Mouse (Mus musculus) stomach, embryonic 15.5 days (tissue): ENCODE data around the gene Srsf2. TPM values are rescaled to one million over a fixed set of nuclear protein-coding genes. Genes with fewer than 3 reads are reported as not detected.

Experiments
- ATAC-seq: fragments of 200-750 bp; cut with Nextera tagmentation; 2 replicates; pipeline ENCODE4 v1.8.0; 2017; ENCODE audit warnings: low read depth, moderate number of reproducible peaks, moderate TSS enrichment; ENCODE audit not compliant: insufficient read depth, low FRiP score
- H3K27ac ChIP-seq: fragments of 300-500 bp; sonication (generic); 2 replicates; pipeline ENCODE4 v1.5.1; 2015; ENCODE audit warnings: mild to moderate bottlenecking, inconsistent platforms
- H3K27me3 ChIP-seq: fragments of 300-500 bp; sonication (generic); replicated peaks from 2 replicates; pipeline ENCODE4 v1.6.1; 2015; ENCODE audit warnings: inconsistent platforms
- H3K36me3 ChIP-seq: fragments of 300-500 bp; sonication (generic); 2 replicates; pipeline ENCODE4 v1.6.1; 2015; ENCODE audit warnings: inconsistent platforms
- H3K4me1 ChIP-seq: fragments of 300-500 bp; sonication (generic); 2 replicates; pipeline ENCODE4 v1.6.1; 2015; ENCODE audit warnings: inconsistent platforms
- H3K4me2 ChIP-seq: fragments of 300-500 bp; sonication (generic); 2 replicates; pipeline ENCODE4 v1.6.1; 2015; ENCODE audit warnings: mild to moderate bottlenecking, inconsistent platforms
- H3K4me3 ChIP-seq: fragments of 300-500 bp; sonication (generic); replicated peaks from 2 replicates; pipeline ENCODE4 v1.5.1; 2015; ENCODE audit warnings: inconsistent platforms
- H3K9ac ChIP-seq: fragments of 300-500 bp; sonication (generic); 2 replicates; pipeline ENCODE4 v1.6.1; 2015; ENCODE audit warnings: inconsistent platforms
- H3K9me3 ChIP-seq: fragments of 300-500 bp; sonication (generic); 2 replicates; pipeline ENCODE4 v1.6.1; 2016; ENCODE audit warnings: inconsistent platforms
- WGBS: fragments of 180-500 bp; shearing (Covaris S2); methylation state at CpG from one replicate; pipeline ENCODE4 v1.1.7; 2015; 5-methylcytosine and 5-hydroxymethylcytosine counted together
- polyA plus RNA-seq: library from polyadenylated mRNA; unstranded; fragments of >200 nt; fragmentation: Nextera tagmentation; extraction: Ambion mirVana; gene quantifications from 2 replicates; pipeline ENCODE4 v1.2.1, GENCODE M21; 2015

The Srsf2 gene
- polyA plus RNA-seq, 1 experiment from 2014 or later: 728 TPM

DNA sequence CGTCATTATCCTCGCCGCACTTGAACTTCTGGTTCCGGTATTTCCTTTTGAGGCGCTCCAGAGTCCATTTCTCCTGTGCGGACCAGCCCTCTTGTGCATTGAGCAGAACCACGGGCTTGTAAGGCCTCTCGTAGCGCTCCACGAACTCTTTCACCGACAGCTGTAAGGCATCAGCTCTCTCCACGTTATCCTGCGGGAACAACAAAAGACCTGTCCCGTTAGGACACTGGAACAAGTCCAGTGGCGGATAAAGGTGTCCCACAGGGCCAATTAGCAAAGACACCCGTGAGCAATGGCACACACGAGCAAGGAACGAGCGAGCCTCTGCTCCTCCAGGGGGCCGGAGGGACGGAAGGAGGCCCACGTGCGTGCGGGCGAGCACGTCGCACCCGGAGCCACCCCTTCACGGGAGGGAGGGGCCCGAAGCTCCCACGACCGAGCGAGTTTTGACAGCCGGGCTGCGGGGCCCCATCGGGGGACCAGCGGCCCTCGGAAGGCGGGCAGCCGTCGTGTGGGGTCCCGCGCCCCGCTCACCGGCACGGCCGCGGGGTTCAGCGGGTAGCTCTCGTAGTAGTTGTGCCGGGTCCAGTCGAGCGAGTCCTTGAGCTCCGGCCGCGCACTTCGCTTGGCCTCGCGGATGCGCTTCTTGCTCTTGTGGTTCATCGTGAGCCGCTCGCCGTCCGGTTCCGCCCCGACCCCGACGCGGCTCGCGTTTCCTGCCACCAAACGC, 10.2 kb downstream of the Srsf2 start:
- Histone ChIP-seq H3K27ac (peak overlapping the region; percentile 99), H3K4me3 (peak overlapping the region; percentile 80), H3K9me3 (no peaks in the 10 kb centered on the region), H3K9ac (peak overlapping the region; percentile 78), H3K4me1 (peaks cover 34% of the 10 kb centered on the region), H3K36me3 (peaks cover 33% of the 10 kb centered on the region), H3K27me3 (no peaks in the 10 kb centered on the region), H3K4me2 (peak overlapping the region; percentile 78)
- WGBS: under 1% methylated on average over 71 of the region's 73 CpGs
- peak; percentile 66 for ATAC-seq

DNA sequence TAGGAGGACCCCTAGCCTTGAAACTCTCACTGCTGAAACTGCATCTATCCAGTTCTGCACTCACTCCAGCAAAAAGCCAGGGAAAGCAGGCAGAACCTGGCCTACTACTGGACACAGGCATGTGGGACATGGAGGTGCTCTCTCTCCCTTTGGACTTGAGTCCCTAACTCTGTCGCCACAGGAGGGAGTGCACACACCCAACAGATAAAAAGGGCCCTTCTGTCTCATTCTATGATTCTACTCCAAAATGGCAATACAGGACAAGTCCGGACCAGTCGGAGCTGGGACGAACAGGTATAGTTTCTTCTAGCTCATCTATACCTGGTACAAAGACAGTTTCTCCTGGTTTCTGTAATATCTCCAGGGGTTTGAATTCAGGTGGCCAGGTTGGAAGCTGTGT, 12.1 kb downstream of the Srsf2 start:
- H3K4me1 ChIP-seq: peaks cover 31% of the 10 kb centered on the region
- H3K9me3 ChIP-seq: no peaks in the 10 kb centered on the region
- ATAC-seq: no peak
- H3K27ac ChIP-seq: no peak overlapping the region
- peak overlapping the region; percentile 78 for H3K4me2 ChIP-seq
- H3K36me3 ChIP-seq: peaks cover 52% of the 10 kb centered on the region
- H3K4me3 ChIP-seq: peak overlapping the region; percentile 80
- no peaks in the 10 kb centered on the region for H3K27me3 ChIP-seq
- 77% methylated on average over 4 of the region's 4 CpGs for whole genome bisulfite sequencing
- no peak overlapping the region; the same call in 1 of the 2 replicates for H3K9ac ChIP-seq

DNA sequence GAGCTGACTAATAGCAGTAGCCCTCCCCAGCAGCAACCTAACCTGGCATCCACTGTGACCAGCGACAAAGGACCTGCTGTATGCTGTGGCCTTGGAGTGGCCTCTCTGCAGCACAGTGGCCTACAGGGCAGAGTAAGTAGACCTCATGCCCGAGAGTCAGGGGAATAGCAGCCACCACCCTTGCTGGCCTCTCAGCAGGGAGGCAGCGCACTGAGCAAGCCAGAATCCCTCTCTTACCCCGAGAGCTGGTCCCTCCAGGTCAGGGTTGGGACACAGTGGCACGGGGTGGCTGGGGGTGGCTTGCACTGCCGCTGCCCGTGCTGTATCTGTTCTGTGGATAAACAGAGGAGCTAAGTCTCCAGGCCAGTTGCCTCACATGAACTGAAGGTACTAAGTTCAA, 13.3 kb downstream of the Srsf2 start:
- Histone ChIP-seq H3K9me3 (no peaks in the 10 kb centered on the region), H3K36me3 (peaks cover 64% of the 10 kb centered on the region), H3K4me1 (peaks cover 30% of the 10 kb centered on the region), H3K4me3 (0 out of 2 replicates have a peak overlapping the region, but pooled peaks have one; percentile 3), H3K4me2 (0 out of 2 replicates have a peak overlapping the region, but pooled peaks have one; percentile 8), H3K27ac (no peak overlapping the region), H3K27me3 (no peaks in the 10 kb centered on the region), H3K9ac (no peak overlapping the region)
- 82% methylated on average over 7 of the region's 7 CpGs for WGBS
- ATAC-seq: no peak

DNA sequence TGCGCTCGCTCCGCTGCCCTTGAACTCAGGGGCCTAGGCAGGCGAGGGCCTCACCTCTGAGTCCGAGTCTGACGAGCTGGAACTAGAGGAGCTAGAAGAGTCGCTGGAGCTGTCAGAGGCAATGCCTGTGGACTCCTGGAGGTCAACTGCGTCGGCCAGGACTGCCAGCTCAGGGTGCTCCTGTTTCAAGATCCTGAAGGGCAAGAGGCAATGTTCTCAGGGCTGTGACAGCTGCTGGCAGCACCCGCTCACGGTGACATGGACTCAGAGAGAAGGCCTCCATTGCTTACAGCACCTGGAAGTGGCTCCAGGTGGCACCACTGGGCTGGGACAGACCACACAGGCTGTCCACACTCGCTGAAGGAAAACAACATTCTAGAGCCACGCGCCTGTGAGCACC, 14.0 kb downstream of the Srsf2 start:
- H3K4me2 ChIP-seq: no peak overlapping the region
- no peak overlapping the region for H3K27ac ChIP-seq
- no peaks in the 10 kb centered on the region for H3K9me3 ChIP-seq
- peaks cover 70% of the 10 kb centered on the region for H3K36me3 ChIP-seq
- no peak overlapping the region for H3K4me3 ChIP-seq
- 79% methylated on average over 14 of the region's 14 CpGs for WGBS
- no peaks in the 10 kb centered on the region for H3K27me3 ChIP-seq
- H3K9ac ChIP-seq: no peak overlapping the region
- peaks cover 25% of the 10 kb centered on the region for H3K4me1 ChIP-seq
- ATAC-seq: no peak

DNA sequence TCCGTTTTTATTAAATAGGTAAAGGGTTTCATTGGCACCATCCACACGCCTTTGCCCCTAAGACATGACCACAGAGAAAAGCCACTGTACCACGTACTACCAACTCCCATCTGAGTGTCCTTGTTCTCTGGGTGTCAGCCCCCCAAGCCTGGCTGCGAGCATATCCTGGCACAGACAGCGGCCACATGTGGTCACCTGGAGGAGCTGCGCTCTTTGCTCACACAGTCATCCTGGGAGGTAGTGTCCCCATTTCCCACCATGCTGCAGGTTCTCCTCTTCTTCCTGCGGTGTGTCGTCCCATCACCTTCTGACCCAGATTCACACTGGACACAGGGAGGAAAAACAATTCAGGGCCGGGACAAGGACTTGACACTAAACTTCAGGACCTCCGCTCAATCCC, 15.5 kb downstream of the Srsf2 start:
- 93% methylated on average over 10 of the region's 10 CpGs for WGBS
- ATAC-seq: no peak
- H3K27ac ChIP-seq: no peak overlapping the region
- peaks cover 76% of the 10 kb centered on the region for H3K36me3 ChIP-seq
- H3K4me2 ChIP-seq: no peak overlapping the region
- H3K4me1 ChIP-seq: peaks cover 25% of the 10 kb centered on the region
- H3K9me3 ChIP-seq: no peaks in the 10 kb centered on the region
- H3K9ac ChIP-seq: no peak overlapping the region
- H3K27me3 ChIP-seq: no peaks in the 10 kb centered on the region
- no peak overlapping the region for H3K4me3 ChIP-seq

DNA sequence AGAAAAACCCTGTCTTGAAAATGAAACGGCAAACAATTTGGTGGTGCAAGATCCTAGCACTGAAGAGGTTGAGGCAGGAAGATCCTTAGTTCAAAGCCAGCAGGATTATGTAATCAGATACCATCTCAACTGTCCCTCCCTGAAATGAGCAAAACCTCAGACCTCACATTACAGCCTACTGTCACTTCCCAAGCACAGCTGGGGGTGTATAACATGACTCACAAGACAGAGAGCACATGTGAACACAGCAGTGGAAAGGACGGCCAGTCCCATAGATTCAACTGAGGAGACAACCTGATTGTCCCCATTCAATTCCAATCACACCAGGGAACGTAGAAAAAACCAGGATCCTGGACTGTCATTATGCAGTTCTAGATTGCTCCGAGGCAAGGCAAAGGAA, 16.6 kb downstream of the Srsf2 start:
- no peak for ATAC-seq
- 93% methylated on average over 4 of the region's 4 CpGs for WGBS

DNA sequence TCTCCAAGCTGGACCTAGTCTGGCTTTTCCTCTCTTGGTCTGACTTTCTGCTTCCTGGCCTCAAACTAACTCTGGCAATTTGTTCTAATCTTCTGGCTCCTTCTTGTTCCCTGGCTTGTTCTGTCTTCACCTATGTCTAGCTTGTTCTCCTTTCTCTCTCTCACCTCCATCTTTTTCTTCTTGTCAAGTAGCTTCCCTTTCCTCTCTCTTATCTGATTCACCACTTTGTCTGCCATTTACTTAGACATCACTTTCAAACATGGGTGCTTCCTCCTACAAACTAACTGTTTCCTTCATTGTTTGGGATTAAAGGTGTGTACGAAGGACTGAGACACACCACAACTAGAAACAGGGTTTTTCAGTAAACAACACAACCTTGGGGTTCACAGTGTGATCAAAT, 17.9 kb downstream of the Srsf2 start:
- H3K27ac ChIP-seq: no peak overlapping the region
- no peak for ATAC-seq
- 94% methylated on average over 1 of the region's 1 CpGs for WGBS
- no peaks in the 10 kb centered on the region for H3K9me3 ChIP-seq
- peaks cover 65% of the 10 kb centered on the region for H3K36me3 ChIP-seq
- no peak overlapping the region for H3K4me3 ChIP-seq
- H3K4me1 ChIP-seq: peaks cover 7% of the 10 kb centered on the region
- no peak overlapping the region for H3K9ac ChIP-seq
- no peaks in the 10 kb centered on the region for H3K27me3 ChIP-seq
- H3K4me2 ChIP-seq: no peak overlapping the region

More for the DNA sequence above, 16.6 kb downstream of the Srsf2 start:
- Histone ChIP-seq H3K4me1 (peaks cover 20% of the 10 kb centered on the region), H3K36me3 (peaks cover 76% of the 10 kb centered on the region), H3K27me3 (no peaks in the 10 kb centered on the region), H3K9ac (no peak overlapping the region), H3K4me2 (no peak overlapping the region), H3K4me3 (no peak overlapping the region), H3K9me3 (no peaks in the 10 kb centered on the region), H3K27ac (no peak overlapping the region)

DNA sequence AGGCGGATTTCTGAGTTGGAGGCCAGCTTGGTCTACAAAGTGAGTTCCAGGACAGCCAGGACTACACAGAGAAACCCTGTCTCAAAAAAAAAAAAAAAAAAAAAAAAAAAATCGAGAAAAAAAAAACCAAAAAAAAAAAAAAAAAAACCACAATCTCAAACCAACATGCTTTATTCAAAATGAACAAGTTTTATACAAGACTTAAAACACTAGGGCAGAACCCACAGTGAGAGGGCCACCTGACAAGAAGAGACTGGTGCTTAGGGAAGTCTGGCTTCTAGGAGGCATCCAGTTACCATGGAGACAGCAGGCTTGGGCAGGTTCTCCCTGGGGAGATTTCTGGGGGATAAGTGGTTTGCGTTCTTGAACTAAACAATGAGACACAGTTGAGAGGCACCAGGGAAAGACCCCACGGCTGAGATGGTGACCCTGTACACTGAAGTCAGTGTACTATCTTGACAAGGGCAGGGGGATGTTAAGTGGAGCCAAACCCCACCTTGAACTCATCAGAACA, 20.7 kb downstream of the Srsf2 start:
- Histone ChIP-seq H3K27ac (no peak overlapping the region), H3K4me2 (no peak overlapping the region), H3K9ac (no peak overlapping the region), H3K4me1 (peaks cover 10% of the 10 kb centered on the region), H3K9me3 (no peaks in the 10 kb centered on the region), H3K4me3 (no peak overlapping the region), H3K36me3 (peaks cover 39% of the 10 kb centered on the region), H3K27me3 (no peaks in the 10 kb centered on the region)
- ATAC-seq: no peak
- 37% methylated on average over 4 of the region's 4 CpGs for WGBS

DNA sequence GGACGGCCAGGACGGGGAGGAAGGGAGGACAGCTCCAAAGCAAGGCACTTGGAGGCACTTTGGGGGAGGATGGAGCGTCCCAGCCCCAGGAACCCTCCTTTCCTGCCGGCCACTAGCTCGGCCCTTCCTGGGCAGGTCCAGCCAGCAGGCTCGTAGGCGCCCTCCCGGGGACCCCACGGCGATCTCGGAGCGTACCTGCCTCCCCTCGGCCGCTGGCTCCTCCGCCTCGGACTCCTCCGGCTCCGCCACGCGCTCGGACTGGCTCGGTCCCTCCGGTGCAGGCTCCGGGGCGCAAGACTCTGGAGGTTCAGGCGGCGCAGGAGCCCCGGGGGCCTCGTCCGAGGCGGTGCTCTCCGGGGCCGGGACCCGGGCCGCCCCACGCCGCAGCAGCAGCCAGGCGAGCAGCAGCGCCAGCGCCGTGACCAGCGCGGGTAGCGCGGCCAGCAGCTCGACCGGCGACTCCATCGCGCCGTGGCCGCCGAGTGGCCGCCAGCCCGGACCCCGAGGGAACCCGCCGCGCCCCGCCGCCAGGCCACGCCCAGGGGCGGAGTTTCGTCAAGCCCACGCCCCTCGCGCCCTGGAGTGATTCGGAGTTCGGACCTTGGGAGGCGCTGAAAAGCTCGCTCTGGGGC, 25.2 kb downstream of the Srsf2 start, which contains the start of gene Mxra7:
TSS of gene Mxra7 (minus strand) at position 513 of the 632 bp plus-strand sequence.
- no peaks in the 10 kb centered on the region for H3K27me3 ChIP-seq
- H3K4me2 ChIP-seq: peak within 1 kb of the TSS; percentile 74
- no peaks in the 10 kb centered on the region for H3K36me3 ChIP-seq
- H3K9ac ChIP-seq: peak within 1 kb of the TSS; percentile 55
- peak within 1 kb of the TSS; percentile 78 for H3K27ac ChIP-seq
- ATAC-seq: peak; percentile 56
- peaks cover 25% of the 10 kb centered on the region for H3K4me1 ChIP-seq
- H3K9me3 ChIP-seq: no peaks in the 10 kb centered on the region
- H3K4me3 ChIP-seq: peak within 1 kb of the TSS; percentile 64
- WGBS: under 1% methylated on average over 69 of the region's 71 CpGs

DNA sequence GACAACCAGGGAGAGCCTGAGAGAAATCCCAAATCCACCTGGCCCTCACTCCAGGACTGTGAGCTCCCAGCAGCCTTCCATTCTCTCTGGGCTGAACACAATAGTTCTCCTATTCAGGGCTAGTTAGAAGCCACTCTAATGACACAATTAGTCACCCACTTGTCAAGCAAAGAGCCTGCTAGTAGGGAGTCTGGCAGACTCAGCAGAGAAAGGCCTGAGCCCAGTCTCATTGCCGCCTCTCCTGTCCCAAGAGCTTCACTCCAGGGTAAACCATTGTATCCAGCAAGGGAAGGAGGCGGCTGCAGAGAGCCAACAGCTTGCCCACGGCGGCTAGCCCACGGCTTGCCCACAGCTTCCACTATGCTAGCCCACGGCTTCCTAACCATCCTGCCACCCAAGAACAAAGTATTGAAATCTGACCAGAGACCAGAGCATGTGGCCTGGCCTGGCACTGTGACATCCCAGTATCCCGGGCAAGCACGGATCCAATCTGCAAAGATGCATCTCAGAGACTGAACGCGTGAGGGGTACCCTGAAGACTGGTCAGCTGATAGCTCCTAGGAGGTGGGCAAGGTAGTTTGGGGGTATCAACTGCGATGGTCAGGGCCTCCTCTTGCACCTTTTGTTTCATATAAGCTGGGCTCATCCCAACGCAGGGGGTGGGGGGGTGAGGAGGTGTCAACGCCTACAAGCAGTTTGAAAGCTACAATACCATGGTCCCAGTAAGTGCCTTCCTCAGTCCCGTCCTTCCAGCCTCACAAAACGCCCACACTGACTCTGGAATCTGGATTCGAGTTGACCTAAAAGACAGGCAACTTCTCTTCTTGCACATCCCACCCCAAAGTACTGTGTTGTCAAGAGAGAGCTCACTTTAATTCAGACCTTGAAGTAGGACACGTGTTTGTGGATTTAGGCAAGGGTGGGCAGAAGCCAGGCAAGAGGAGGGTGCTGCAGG, 26.1 kb downstream of the Srsf2 start:
- 39% methylated on average over 17 of the region's 17 CpGs for WGBS
- Histone ChIP-seq H3K36me3 (no peaks in the 10 kb centered on the region), H3K4me2 (peak overlapping the region; percentile 74), H3K9me3 (no peaks in the 10 kb centered on the region), H3K4me1 (peaks cover 25% of the 10 kb centered on the region), H3K27me3 (no peaks in the 10 kb centered on the region), H3K27ac (peak overlapping the region; percentile 78), H3K4me3 (peak overlapping the region; percentile 64), H3K9ac (peak overlapping the region; percentile 55)
- no peak for ATAC-seq

DNA sequence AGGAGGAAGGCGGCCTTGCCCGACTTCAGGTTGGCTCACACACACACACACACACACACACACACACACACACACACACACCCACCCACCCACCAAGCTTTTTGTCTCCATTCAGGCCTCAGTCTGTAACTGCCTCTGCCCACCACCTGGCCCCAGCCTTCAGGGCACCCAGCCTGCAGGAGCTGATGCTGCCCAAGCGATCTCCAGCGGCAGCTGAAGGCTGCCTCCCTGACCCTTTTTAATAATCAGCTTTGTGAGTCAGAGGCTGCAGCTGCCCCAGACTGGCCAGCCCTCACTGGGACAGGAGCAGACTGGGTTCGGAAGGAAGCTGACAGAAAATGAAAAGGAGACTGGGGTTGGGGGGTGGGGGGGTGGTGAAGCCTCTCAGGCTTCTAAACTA, 27.7 kb downstream of the Srsf2 start:
- no peaks in the 10 kb centered on the region for H3K9me3 ChIP-seq
- H3K4me3 ChIP-seq: no peak overlapping the region
- no peaks in the 10 kb centered on the region for H3K36me3 ChIP-seq
- H3K27me3 ChIP-seq: no peaks in the 10 kb centered on the region
- peaks cover 32% of the 10 kb centered on the region for H3K4me1 ChIP-seq
- H3K4me2 ChIP-seq: no peak overlapping the region
- no peak for ATAC-seq
- WGBS: 66% methylated on average over 5 of the region's 5 CpGs
- H3K9ac ChIP-seq: no peak overlapping the region
- no peak overlapping the region for H3K27ac ChIP-seq
